Mouse (Mus musculus) hindbrain, embryonic 11.5 days (tissue): Measurements from ENCODE around the gene Gm20824. TPM values are rescaled to one million over a fixed set of nuclear protein-coding genes. Genes with fewer than 3 reads are reported as not detected.
"Not testable (repeated sequence)": the region's sequence is repeated elsewhere in the genome, so short reads cannot be mapped to it uniquely, and the experiment has no call there.

Experiments used
- ATAC-seq: fragments of 200-750 bp; cut with Nextera tagmentation; 2 replicates; pipeline ENCODE4 v1.8.0; 2017; ENCODE audit warnings: mild to moderate bottlenecking, moderate TSS enrichment, moderate library complexity; ENCODE audit not compliant: low FRiP score
- DNase-seq: peaks from one replicate; pipeline ENCODE4 v3.0.0-alpha.2; 2015; ENCODE audit warnings: low spot score
- H3K27ac ChIP-seq: fragments of 300-500 bp; sonication (generic); 2 replicates; pipeline ENCODE4 v1.5.1; 2014; ENCODE audit warnings: mild to moderate bottlenecking, low read depth, low read length
- H3K27me3 ChIP-seq: fragments of 300-500 bp; sonication (generic); 2 replicates; pipeline ENCODE4 v1.6.1; 2014; ENCODE audit warnings: mild to moderate bottlenecking, low read length, moderate library complexity, mixed read lengths; ENCODE audit not compliant: control insufficient read depth, insufficient read depth
- H3K36me3 ChIP-seq: fragments of 300-500 bp; sonication (generic); 2 replicates; pipeline ENCODE4 v1.6.1; 2014; ENCODE audit warnings: mild to moderate bottlenecking, low read length, moderate library complexity, mixed read lengths; ENCODE audit not compliant: control insufficient read depth, insufficient read depth
- H3K4me1 ChIP-seq: fragments of 300-500 bp; sonication (generic); replicated peaks from 2 replicates; pipeline ENCODE4 v1.6.1; 2014; ENCODE audit warnings: low read length, mixed read lengths; ENCODE audit not compliant: control insufficient read depth, insufficient read depth
- H3K4me2 ChIP-seq: fragments of 300-500 bp; sonication (generic); replicated peaks from 2 replicates; pipeline ENCODE4 v1.6.1; 2014; ENCODE audit warnings: mild to moderate bottlenecking, low read depth, low read length
- H3K4me3 ChIP-seq: fragments of 300-500 bp; sonication (generic); 2 replicates; pipeline ENCODE4 v1.5.1; 2014; ENCODE audit warnings: low read depth, low read length
- H3K9ac ChIP-seq: fragments of 300-500 bp; sonication (generic); 2 replicates; pipeline ENCODE4 v1.6.1; 2014; ENCODE audit warnings: low read depth, low read length
- H3K9me3 ChIP-seq: fragments of 300-500 bp; sonication (generic); 2 replicates; pipeline ENCODE4 v1.6.1; 2016; ENCODE audit warnings: low read length; ENCODE audit not compliant: control insufficient read depth
- WGBS: fragments of 180-500 bp; shearing (Covaris S2); extraction: QIAGEN DNeasy Blood & Tissue Kit; methylation state at CpG from one replicate; pipeline ENCODE4 v1.1.7; 2014; 5-methylcytosine and 5-hydroxymethylcytosine counted together
- polyA plus RNA-seq: library from polyadenylated mRNA; unstranded; fragments of >200 nt; fragmentation: Nextera tagmentation; extraction: Ambion mirVana; gene quantifications from 2 replicates; pipeline ENCODE4 v1.2.1, GENCODE M21; 2014

The Gm20824 gene
- polyA plus RNA-seq: not detected in 2 replicates

GRCm38 (mm10) chrY:8257607-8258006, at the start of gene Gm20824:
Gene Gm20824, plus strand, starts transcription at chrY:8257907.
- not testable (repeated sequence) for H3K4me1 ChIP-seq, H3K4me3 ChIP-seq, H3K9ac ChIP-seq, DNase-seq, H3K9me3 ChIP-seq, H3K27ac ChIP-seq, ATAC-seq, H3K4me2 ChIP-seq, H3K27me3 ChIP-seq, H3K36me3 ChIP-seq
- WGBS: no CpG with 5 or more reads among the region's 6 CpGs

Other genes starting within 250 kb of the Gm20824 start
- not detected in 2 replicates for gene Gm20825, start 186.4 kb upstream of the Gm20824 start, polyA plus RNA-seq